Mouse (Mus musculus) cortical plate, adult 2 months (tissue): ENCODE data around the gene Unc50. TPM values are rescaled to one million over a fixed set of nuclear protein-coding genes. Genes with fewer than 3 reads are reported as not detected.

Experiments used
- H3K27ac ChIP-seq: fragments of 200-500 bp; 2 replicates; pipeline ENCODE4 v1.5.1; 2012; ENCODE audit warnings: low read length, control low read depth, inconsistent platforms; ENCODE audit not compliant: insufficient read depth
- H3K4me1 ChIP-seq: fragments of 200-500 bp; 2 replicates; pipeline ENCODE4 v1.6.1; 2011; ENCODE audit warnings: low read length; ENCODE audit not compliant: control insufficient read depth, insufficient read depth
- H3K4me3 ChIP-seq: fragments of 200-500 bp; 2 replicates; pipeline ENCODE4 v1.5.1; 2011; ENCODE audit warnings: mild to moderate bottlenecking, low read length, control low read depth; ENCODE audit not compliant: insufficient read depth
- CTCF ChIP-seq: fragments of 200-500 bp; IDR thresholded peaks from 2 replicates; pipeline ENCODE4 v1.5.1; 2011; ENCODE audit warnings: mild to moderate bottlenecking, control low read depth, low read length; ENCODE audit not compliant: insufficient read depth; ENCODE audit errors: extremely low read depth
- POLR2A ChIP-seq: fragments of 200-500 bp; IDR thresholded peaks from 2 replicates; pipeline ENCODE4 v1.6.1; 2011; ENCODE audit warnings: mild to moderate bottlenecking, low read length, control low read depth; ENCODE audit not compliant: insufficient read depth; ENCODE audit errors: extremely low read depth
- polyA plus RNA-seq: library from polyadenylated mRNA; depleted of rRNA; stranded (reverse); fragments of >200 nt; gene quantifications from 2 replicates; pipeline ENCODE4 v1.2.3, GENCODE M21; 2012; rRNA removed

Gene Unc50
- polyA plus RNA-seq, 1 experiment = 82.7 TPM

GRCm38 (mm10) chr1:37480731-37481130 is 50.8 kb downstream of the Unc50 start:
- Histone ChIP-seq H3K4me1 (no peaks in the 10 kb centered on the region; the same call in 1 of the 2 replicates), H3K4me3 (no peak overlapping the region), H3K27ac (no peak overlapping the region)
- no peak for TF ChIP-seq POLR2A
- no peak for TF ChIP-seq CTCF

- no peak overlapping the region for H3K27ac ChIP-seq
- H3K4me3 ChIP-seq = no peak overlapping the region
- TF ChIP-seq POLR2A (no peak), CTCF (no peak)
Measured at GRCm38 (mm10) chr1:37481331-37481730, 51.4 kb downstream of the Unc50 start.

GRCm38 (mm10) chr1:37484612-37485011 is 54.7 kb downstream of the Unc50 start:
- H3K4me1 ChIP-seq = no peaks in the 10 kb centered on the region
- H3K4me3 ChIP-seq = no peak overlapping the region
- TF ChIP-seq POLR2A (no peak), CTCF (no peak)
- H3K27ac ChIP-seq = no peak overlapping the region

More at GRCm38 (mm10) chr1:37481331-37481730, 51.4 kb downstream of the Unc50 start:
- no peaks in the 10 kb centered on the region; the same call in 1 of the 2 replicates for H3K4me1 ChIP-seq

GRCm38 (mm10) chr1:37486439-37486838 is 56.5 kb downstream of the Unc50 start:
- no peak overlapping the region for H3K27ac ChIP-seq

DNA sequence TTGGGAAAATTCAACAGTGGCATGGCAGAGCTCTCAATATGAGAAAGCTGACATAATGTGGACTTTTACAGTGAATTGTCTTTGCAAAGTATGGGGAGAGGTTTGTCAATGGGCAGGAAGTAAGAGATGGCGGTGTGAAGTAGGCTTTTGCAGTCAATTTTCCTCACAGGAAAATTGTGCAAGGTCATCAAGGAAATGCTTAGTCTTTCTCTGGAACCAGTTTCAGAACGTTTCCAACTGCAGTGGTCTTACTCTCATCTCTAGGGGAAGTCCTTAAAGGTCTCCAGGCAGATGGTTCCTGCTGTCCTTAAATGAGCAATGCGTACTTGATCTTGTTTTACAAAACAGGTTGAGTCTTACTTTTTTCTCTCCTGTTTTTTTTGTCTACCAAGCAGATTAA is 57.1 kb downstream of the Unc50 start:
- H3K4me3 ChIP-seq = no peak overlapping the region
- TF ChIP-seq POLR2A (no peak), CTCF (no peak)
- no peaks in the 10 kb centered on the region for H3K4me1 ChIP-seq
- H3K27ac ChIP-seq = no peak overlapping the region

More at GRCm38 (mm10) chr1:37486439-37486838, 56.5 kb downstream of the Unc50 start:
- Histone ChIP-seq H3K4me3 (no peak overlapping the region), H3K4me1 (no peaks in the 10 kb centered on the region)
- TF ChIP-seq CTCF (no peak), POLR2A (no peak)

- H3K4me3 ChIP-seq = no peak overlapping the region
- H3K27ac ChIP-seq = no peak overlapping the region
- TF ChIP-seq POLR2A (no peak), CTCF (no peak)
- H3K4me1 ChIP-seq = no peaks in the 10 kb centered on the region
Measured at GRCm38 (mm10) chr1:37488531-37488930, 58.6 kb downstream of the Unc50 start.

Other genes with a start within 250 kb of the Unc50 start
- 0.04 TPM in 1 of 2 replicates, not detected in the other for gene Cnga3, start 215.7 kb upstream of the Unc50 start, polyA plus RNA-seq
- 84.4 and 85.7 TPM in 2 replicates for gene Inpp4a, start 130.3 kb upstream of the Unc50 start, polyA plus RNA-seq
- gene Coa5, start within 50 bp of the Unc50 start, polyA plus RNA-seq = 65.3 and 71.6 TPM in 2 replicates
- 16.6 and 17.0 TPM in 2 replicates for gene Mgat4a, start 110.9 kb downstream of the Unc50 start, polyA plus RNA-seq